ENCODE assay signal across 31 mouse cellular contexts in the genomic region with DNA sequence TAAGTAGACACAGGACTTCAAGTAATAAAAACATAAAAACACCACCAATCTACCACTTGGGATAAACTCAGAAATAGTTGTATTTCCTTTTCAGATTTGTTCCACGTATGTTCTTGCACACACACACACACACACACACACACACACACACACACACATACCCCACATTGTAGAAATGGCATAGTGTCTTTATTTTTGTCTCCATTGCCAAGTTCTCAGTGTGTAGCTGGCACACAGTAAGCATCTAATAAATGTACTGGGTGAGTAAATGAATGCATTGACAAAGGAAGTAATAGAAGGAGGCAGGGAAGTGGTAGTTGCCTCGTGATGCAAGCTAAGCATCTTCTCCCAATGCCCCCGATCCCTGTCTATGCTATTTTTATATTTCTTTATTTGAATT.
"Had no signal": no experiment of that assay in that cellular context is flagged by ENCODE, and none has a peak within 500 bp of the region (broad histone marks: within the 10 kb centered on the region; RNA-seq: fewer than 3 reads in every experiment).

No protein-coding gene starts in this region.

- H3K9ac ChIP-seq: limb, embryonic 12.5 days; limb, embryonic 13.5 days; limb, embryonic 15.5 days; liver, embryonic 12.5 days; liver, embryonic 13.5 days; liver, embryonic 14.5 days; liver, embryonic 15.5 days; liver, postnatal 0 days; lung, embryonic 14.5 days; lung, embryonic 15.5 days; midbrain, embryonic 12.5 days; midbrain, embryonic 13.5 days; midbrain, embryonic 15.5 days; neural tube, embryonic 12.5 days had no signal

- H3K27ac ChIP-seq: limb, embryonic 10.5 days; limb, embryonic 12.5 days; limb, embryonic 13.5 days; limb, embryonic 15.5 days; liver, embryonic 12.5 days; liver, embryonic 13.5 days; liver, embryonic 14.5 days; liver, embryonic 15.5 days; lung, embryonic 15.5 days; macrophage; midbrain, embryonic 10.5 days; midbrain, embryonic 12.5 days; midbrain, embryonic 13.5 days; midbrain, embryonic 15.5 days; neural tube, embryonic 12.5 days had no signal

- H3K36me3 ChIP-seq: limb, embryonic 10.5 days; limb, embryonic 12.5 days; limb, embryonic 13.5 days; limb, embryonic 15.5 days; liver, embryonic 12.5 days; liver, embryonic 13.5 days; liver, embryonic 15.5 days; lung, embryonic 15.5 days; midbrain, embryonic 10.5 days; midbrain, embryonic 12.5 days; midbrain, embryonic 13.5 days; midbrain, embryonic 15.5 days; neural tube, embryonic 12.5 days had no signal

- ATAC-seq: liver, embryonic 12.5 days; liver, postnatal 0 days; lung, postnatal 0 days; midbrain, embryonic 13.5 days; midbrain, embryonic 15.5 days; midbrain, embryonic 16.5 days had no signal

- DNase-seq: left cerebral cortex, postnatal 4 days; liver; liver, embryonic 13.5 days; liver, postnatal 0 days; lung, adult 18-20 months; lung, adult 2 months; lung, embryonic 14.5 days; lung, postnatal 14 days; lung, postnatal 36 days; lung, postnatal 4 days; midbrain, embryonic 14.5 days had no signal

- H3K9me3 ChIP-seq: limb, embryonic 10.5 days; limb, embryonic 12.5 days; limb, embryonic 13.5 days; limb, embryonic 15.5 days; liver, embryonic 12.5 days; liver, embryonic 13.5 days; liver, embryonic 15.5 days; lung, embryonic 15.5 days; megakaryocyte, embryonic 14.5 days; midbrain, embryonic 10.5 days; midbrain, embryonic 12.5 days; midbrain, embryonic 13.5 days; midbrain, embryonic 15.5 days; neural tube, embryonic 12.5 days had no signal

- H3K27me3 ChIP-seq: limb, embryonic 12.5 days; limb, embryonic 13.5 days; limb, embryonic 15.5 days; liver, embryonic 12.5 days; liver, embryonic 13.5 days; liver, embryonic 15.5 days; lung, embryonic 15.5 days; midbrain, embryonic 12.5 days; midbrain, embryonic 13.5 days; midbrain, embryonic 15.5 days; neural tube, embryonic 12.5 days had no signal

- H3K4me1 ChIP-seq: limb, embryonic 10.5 days; limb, embryonic 12.5 days; limb, embryonic 13.5 days; limb, embryonic 15.5 days; liver, embryonic 12.5 days; liver, embryonic 13.5 days; liver, embryonic 15.5 days; lung, embryonic 15.5 days; midbrain, embryonic 12.5 days; midbrain, embryonic 13.5 days; midbrain, embryonic 15.5 days; neural tube, embryonic 12.5 days had no signal

- H3K4me2 ChIP-seq: limb, embryonic 12.5 days; limb, embryonic 13.5 days; limb, embryonic 15.5 days; liver, embryonic 11.5 days; liver, embryonic 12.5 days; liver, embryonic 13.5 days; liver, embryonic 15.5 days; lung, embryonic 14.5 days; lung, embryonic 15.5 days; midbrain, embryonic 11.5 days; midbrain, embryonic 12.5 days; midbrain, embryonic 13.5 days; midbrain, embryonic 15.5 days; neural tube, embryonic 12.5 days had no signal

- H3K4me3 ChIP-seq: limb, embryonic 10.5 days; limb, embryonic 12.5 days; limb, embryonic 13.5 days; limb, embryonic 15.5 days; liver, embryonic 12.5 days; liver, embryonic 13.5 days; liver, embryonic 15.5 days; lung, embryonic 15.5 days; megakaryocyte, embryonic 14.5 days; midbrain, embryonic 10.5 days; midbrain, embryonic 12.5 days; midbrain, embryonic 13.5 days; midbrain, embryonic 15.5 days; myocyte; neural tube, embryonic 12.5 days had no signal
